Mouse (Mus musculus) heart, embryonic 12.5 days (tissue): ENCODE results near the gene Khdc4. TPM values are rescaled to one million over a fixed set of nuclear protein-coding genes. Genes with fewer than 3 reads are reported as not detected.
A peak's percentile ranks its signal among the peaks of the same experiment; 100 is the strongest.

Experiments
- ATAC-seq: fragments of 200-750 bp; cut with Nextera tagmentation; 2 replicates; pipeline ENCODE4 v1.8.0; 2017; ENCODE audit warnings: moderate TSS enrichment, moderate library complexity; ENCODE audit not compliant: insufficient number of reproducible peaks, low FRiP score
- H3K27ac ChIP-seq: fragments of 300-500 bp; sonication (generic); 2 replicates; pipeline ENCODE4 v1.5.1; 2016; ENCODE audit warnings: mild to moderate bottlenecking, moderate library complexity; ENCODE audit not compliant: poor library complexity, severe bottlenecking
- H3K27me3 ChIP-seq: fragments of 300-500 bp; sonication (generic); replicated peaks from 2 replicates; pipeline ENCODE4 v1.6.1; 2016; ENCODE audit warnings: mild to moderate bottlenecking, moderate library complexity
- H3K36me3 ChIP-seq: fragments of 300-500 bp; sonication (generic); 2 replicates; pipeline ENCODE4 v1.6.1; 2016; ENCODE audit warnings: mild to moderate bottlenecking, moderate library complexity
- H3K4me1 ChIP-seq: fragments of 300-500 bp; sonication (generic); replicated peaks from 2 replicates; pipeline ENCODE4 v1.6.1; 2016; ENCODE audit warnings: mild to moderate bottlenecking
- H3K4me2 ChIP-seq: fragments of 300-500 bp; sonication (generic); 2 replicates; pipeline ENCODE4 v1.6.1; 2016; ENCODE audit warnings: mild to moderate bottlenecking, moderate library complexity
- H3K4me3 ChIP-seq: fragments of 300-500 bp; sonication (generic); 2 replicates; pipeline ENCODE4 v1.5.1; 2016; ENCODE audit warnings: mild to moderate bottlenecking
- H3K9ac ChIP-seq: fragments of 300-500 bp; sonication (generic); 2 replicates; pipeline ENCODE4 v1.6.1; 2016; ENCODE audit warnings: mild to moderate bottlenecking, moderate library complexity
- H3K9me3 ChIP-seq: fragments of 300-500 bp; sonication (generic); replicated peaks from 2 replicates; pipeline ENCODE4 v1.6.1; 2016; ENCODE audit warnings: mild to moderate bottlenecking, moderate library complexity
- WGBS: fragments of 180-500 bp; shearing (Covaris S2); methylation state at CpG from one replicate; pipeline ENCODE4 v1.1.7; 2016; 5-methylcytosine and 5-hydroxymethylcytosine counted together
- polyA plus RNA-seq: library from polyadenylated mRNA; unstranded; fragments of >200 nt; fragmentation: Nextera tagmentation; extraction: Ambion mirVana; gene quantifications from 2 replicates; pipeline ENCODE4 v1.2.1, GENCODE M21; 2016

Khdc4 gene
- polyA plus RNA-seq = 75.3 and 75.6 TPM in 2 replicates

- WGBS = 1% methylated on average over 47 of the region's 47 CpGs
- Histone ChIP-seq H3K27me3 (no peaks in the 10 kb centered on the region), H3K4me1 (peaks cover 14% of the 10 kb centered on the region), H3K9me3 (no peaks in the 10 kb centered on the region), H3K27ac (peak within 1 kb of the TSS; percentile 98), H3K4me2 (peak within 1 kb of the TSS; percentile 91), H3K9ac (peak within 1 kb of the TSS; percentile 99), H3K4me3 (peak within 1 kb of the TSS; percentile 93), H3K36me3 (peaks cover 26% of the 10 kb centered on the region)
- ATAC-seq = peak; percentile 99
Measured at GRCm38 (mm10) chr3:88684980-88685941, at the start of gene Khdc4. Gene Khdc4 (plus strand): TSS chr3:88685803.

- ATAC-seq = no peak
- H3K4me3 ChIP-seq = no peak overlapping the region
- peak overlapping the region; percentile 38 for H3K4me2 ChIP-seq
- peaks cover 94% of the 10 kb centered on the region for H3K36me3 ChIP-seq
- H3K9ac ChIP-seq = 0 out of 2 replicates have a peak overlapping the region, but pooled peaks have one; percentile 0
- no peaks in the 10 kb centered on the region for H3K9me3 ChIP-seq
- H3K27me3 ChIP-seq = no peaks in the 10 kb centered on the region
- H3K4me1 ChIP-seq = peaks cover 37% of the 10 kb centered on the region
- peak overlapping the region; percentile 82 for H3K27ac ChIP-seq
- WGBS = 48% methylated on average over 8 of the region's 8 CpGs
Measured at GRCm38 (mm10) chr3:88636555-88636986, 49.0 kb upstream of the Khdc4 start.

GRCm38 (mm10) chr3:88637134-88637533 is 48.5 kb upstream of the Khdc4 start:
- no peak overlapping the region; the same call in 1 of the 2 replicates for H3K4me2 ChIP-seq
- no peaks in the 10 kb centered on the region for H3K9me3 ChIP-seq
- no peak overlapping the region for H3K9ac ChIP-seq
- peaks cover 94% of the 10 kb centered on the region for H3K36me3 ChIP-seq
- H3K4me3 ChIP-seq = no peak overlapping the region
- peak overlapping the region; percentile 82 for H3K27ac ChIP-seq
- no peaks in the 10 kb centered on the region for H3K27me3 ChIP-seq
- WGBS = 91% methylated on average over 5 of the region's 5 CpGs
- ATAC-seq = no peak
- H3K4me1 ChIP-seq = peaks cover 31% of the 10 kb centered on the region

GRCm38 (mm10) chr3:88639239-88639638 is 46.4 kb upstream of the Khdc4 start:
- Histone ChIP-seq H3K9me3 (no peaks in the 10 kb centered on the region), H3K9ac (no peak overlapping the region), H3K27me3 (no peaks in the 10 kb centered on the region), H3K4me1 (peaks cover 17% of the 10 kb centered on the region), H3K36me3 (peaks cover 94% of the 10 kb centered on the region), H3K4me3 (no peak overlapping the region), H3K27ac (no peak overlapping the region), H3K4me2 (no peak overlapping the region)
- WGBS = 91% methylated on average over 12 of the region's 12 CpGs
- ATAC-seq = no peak

GRCm38 (mm10) chr3:88640676-88641075 is 44.9 kb upstream of the Khdc4 start:
- H3K27me3 ChIP-seq = no peaks in the 10 kb centered on the region
- ATAC-seq = no peak
- no peaks in the 10 kb centered on the region for H3K9me3 ChIP-seq
- no peak overlapping the region for H3K9ac ChIP-seq
- H3K27ac ChIP-seq = no peak overlapping the region
- WGBS = 79% methylated on average over 1 of the region's 1 CpGs
- no peak overlapping the region for H3K4me3 ChIP-seq
- peaks cover 94% of the 10 kb centered on the region for H3K36me3 ChIP-seq
- H3K4me1 ChIP-seq = peaks cover 13% of the 10 kb centered on the region
- no peak overlapping the region for H3K4me2 ChIP-seq

GRCm38 (mm10) chr3:88643078-88643477 is 42.5 kb upstream of the Khdc4 start:
- no peak overlapping the region for H3K27ac ChIP-seq

GRCm38 (mm10) chr3:88645937-88646336 is 39.7 kb upstream of the Khdc4 start:
- WGBS = 84% methylated on average over 12 of the region's 12 CpGs
- Histone ChIP-seq H3K27ac (no peak overlapping the region), H3K4me3 (no peak overlapping the region), H3K27me3 (no peaks in the 10 kb centered on the region), H3K9me3 (no peaks in the 10 kb centered on the region), H3K4me1 (no peaks in the 10 kb centered on the region), H3K9ac (no peak overlapping the region), H3K36me3 (peaks cover 77% of the 10 kb centered on the region), H3K4me2 (no peak overlapping the region)
- ATAC-seq = no peak

More at GRCm38 (mm10) chr3:88643078-88643477, 42.5 kb upstream of the Khdc4 start:
- no peak overlapping the region for H3K4me3 ChIP-seq
- peaks cover 96% of the 10 kb centered on the region for H3K36me3 ChIP-seq
- no peaks in the 10 kb centered on the region for H3K4me1 ChIP-seq
- 75% methylated on average over 5 of the region's 5 CpGs for WGBS
- no peaks in the 10 kb centered on the region for H3K27me3 ChIP-seq
- H3K4me2 ChIP-seq = no peak overlapping the region
- ATAC-seq = no peak
- H3K9ac ChIP-seq = no peak overlapping the region
- no peaks in the 10 kb centered on the region for H3K9me3 ChIP-seq

- Histone ChIP-seq H3K4me3 (no peak overlapping the region), H3K4me2 (no peak overlapping the region), H3K9me3 (no peaks in the 10 kb centered on the region), H3K27me3 (no peaks in the 10 kb centered on the region), H3K36me3 (peaks cover 74% of the 10 kb centered on the region), H3K9ac (no peak overlapping the region), H3K4me1 (no peaks in the 10 kb centered on the region), H3K27ac (no peak overlapping the region)
- 66% methylated on average over 6 of the region's 6 CpGs for WGBS
- ATAC-seq = no peak
Measured at GRCm38 (mm10) chr3:88646426-88646995, 39.1 kb upstream of the Khdc4 start.

GRCm38 (mm10) chr3:88647076-88647475 is 38.5 kb upstream of the Khdc4 start:
- Histone ChIP-seq H3K9ac (no peak overlapping the region), H3K27me3 (no peaks in the 10 kb centered on the region), H3K4me1 (no peaks in the 10 kb centered on the region), H3K4me3 (no peak overlapping the region), H3K27ac (no peak overlapping the region), H3K4me2 (no peak overlapping the region), H3K36me3 (peaks cover 68% of the 10 kb centered on the region), H3K9me3 (no peaks in the 10 kb centered on the region)
- WGBS = 78% methylated on average over 3 of the region's 3 CpGs
- no peak for ATAC-seq

GRCm38 (mm10) chr3:88647779-88648413 is 37.7 kb upstream of the Khdc4 start:
- Histone ChIP-seq H3K27ac (no peak overlapping the region), H3K9me3 (no peaks in the 10 kb centered on the region), H3K4me1 (no peaks in the 10 kb centered on the region), H3K9ac (no peak overlapping the region), H3K27me3 (no peaks in the 10 kb centered on the region), H3K36me3 (peaks cover 60% of the 10 kb centered on the region), H3K4me2 (no peak overlapping the region), H3K4me3 (no peak overlapping the region)
- WGBS = 89% methylated on average over 14 of the region's 14 CpGs
- no peak for ATAC-seq
